Mouse (Mus musculus) right cerebral cortex, adult 18-20 months (tissue): ENCODE data around the gene Slc16a10.

Experiments used
- DNase-seq: peaks from one replicate; pipeline ENCODE4 v3.0.0; 2022; ENCODE audit warnings: mixed read lengths

Gene Slc16a10

GRCm38 (mm10) chr10:40063291-40063890 lies 78.7 kb downstream of the Slc16a10 start:
- no peak for DNase-seq

DNA sequence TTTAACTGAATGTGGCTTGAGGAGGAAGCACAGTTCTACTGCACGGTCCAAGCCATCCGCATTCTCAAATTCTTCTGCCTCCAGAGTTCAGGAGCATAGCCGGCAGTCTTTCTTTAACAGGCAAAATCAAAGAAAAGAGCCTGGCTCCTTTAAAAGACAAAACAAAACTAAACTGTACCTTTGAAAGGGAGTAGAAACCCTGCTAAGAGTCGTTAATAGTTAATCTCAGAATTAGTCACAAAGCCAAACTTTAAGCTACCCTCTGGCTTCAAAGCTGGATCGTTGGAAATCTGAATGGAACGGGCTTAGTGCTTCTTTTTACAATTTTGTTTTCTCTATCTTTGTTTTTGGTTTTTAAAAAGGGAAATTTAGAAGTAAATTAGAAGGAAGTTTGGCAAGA lies 79.2 kb downstream of the Slc16a10 start:
- DNase-seq = no peak

DNA sequence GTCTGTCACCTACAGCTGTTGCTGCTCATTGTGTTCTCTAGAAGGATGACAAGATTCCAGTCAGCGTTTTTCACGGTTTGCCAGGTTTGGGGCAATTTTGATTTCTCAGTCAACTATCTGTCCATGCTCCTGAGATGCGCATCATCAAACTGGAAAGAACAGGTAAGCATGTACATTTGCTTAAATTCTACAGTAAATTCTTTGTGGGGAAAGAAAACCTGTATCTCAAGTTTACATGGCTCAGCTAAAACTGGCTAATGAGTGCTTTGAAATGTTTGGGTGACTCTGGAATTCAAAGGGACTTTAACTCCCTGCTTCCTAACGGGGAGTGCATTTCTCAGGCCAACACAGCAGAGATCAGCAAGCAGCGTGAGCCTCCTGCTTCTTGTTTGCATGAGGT lies 80.1 kb downstream of the Slc16a10 start:
- no peak for DNase-seq

DNA sequence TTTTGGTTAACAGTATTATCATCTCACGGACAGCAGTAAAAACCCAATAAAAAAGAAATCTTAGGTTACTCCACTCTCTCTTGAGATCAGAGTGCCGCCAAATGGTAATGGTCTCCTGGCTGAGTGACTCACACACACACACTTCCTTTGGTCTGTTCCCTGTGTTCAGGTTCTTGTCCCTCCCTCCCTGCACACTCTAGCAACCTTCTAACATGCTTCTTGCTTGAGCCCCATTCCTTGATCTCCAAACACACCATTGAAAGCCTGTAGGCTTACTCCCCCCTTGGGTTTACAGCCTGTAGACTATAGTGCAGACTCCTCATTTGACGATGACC lies 83.3 kb downstream of the Slc16a10 start:
- no peak for DNase-seq

DNA sequence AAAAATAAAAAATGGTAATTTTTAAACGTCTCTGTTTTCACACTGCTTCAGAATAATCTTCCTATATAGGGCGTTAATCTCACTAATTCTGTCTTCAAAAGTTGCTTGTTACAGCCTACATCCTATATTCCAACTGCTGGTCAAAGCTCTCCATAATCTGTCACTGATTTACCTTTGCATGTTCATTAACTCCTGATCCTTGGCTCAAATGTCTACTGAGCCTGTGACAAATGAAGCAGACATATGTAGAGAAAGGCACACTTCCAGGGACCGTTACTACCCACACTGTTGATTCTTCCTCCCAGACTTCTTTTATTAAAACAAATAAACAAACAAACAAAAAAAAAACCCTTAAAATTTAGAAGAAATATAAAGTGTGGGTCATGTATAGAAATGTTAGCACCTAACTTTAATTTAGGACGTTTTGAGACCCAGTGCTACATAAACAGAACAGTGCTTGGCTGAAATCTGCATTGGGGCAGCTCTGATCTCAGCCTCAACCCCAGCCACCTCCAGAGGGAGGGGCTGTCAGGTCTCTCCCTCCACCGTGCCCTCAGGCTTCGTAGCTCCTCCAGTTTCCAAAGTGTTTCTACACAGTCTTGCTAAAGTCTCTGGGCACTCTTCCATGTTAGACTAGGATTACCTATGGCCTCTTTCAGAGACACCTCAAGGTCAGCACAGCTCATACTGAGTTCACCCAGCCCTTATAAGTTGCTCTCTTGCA lies 83.8 kb downstream of the Slc16a10 start:
- DNase-seq = no peak

DNA sequence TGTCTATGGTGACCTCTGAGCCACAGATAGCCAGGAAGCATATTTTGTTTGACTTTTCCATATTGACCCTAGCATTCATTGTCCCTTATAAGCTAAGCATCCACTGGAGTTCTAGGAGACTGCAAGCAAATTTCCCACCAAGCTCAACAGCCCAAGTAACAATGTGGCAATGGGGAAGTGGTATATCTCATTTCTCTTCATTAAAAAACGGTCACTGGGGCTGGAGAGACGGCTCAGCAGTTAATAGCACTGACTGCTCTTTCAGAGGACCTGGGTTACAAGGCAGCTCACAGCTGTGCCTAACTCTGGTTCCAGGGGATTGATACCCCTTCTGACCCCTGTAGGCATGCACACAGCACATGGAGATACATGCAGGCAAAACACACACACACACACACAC lies 84.4 kb downstream of the Slc16a10 start:
- no peak for DNase-seq

- no peak for DNase-seq
Observed at GRCm38 (mm10) chr10:40054455-40054854, 87.6 kb downstream of the Slc16a10 start.

DNA sequence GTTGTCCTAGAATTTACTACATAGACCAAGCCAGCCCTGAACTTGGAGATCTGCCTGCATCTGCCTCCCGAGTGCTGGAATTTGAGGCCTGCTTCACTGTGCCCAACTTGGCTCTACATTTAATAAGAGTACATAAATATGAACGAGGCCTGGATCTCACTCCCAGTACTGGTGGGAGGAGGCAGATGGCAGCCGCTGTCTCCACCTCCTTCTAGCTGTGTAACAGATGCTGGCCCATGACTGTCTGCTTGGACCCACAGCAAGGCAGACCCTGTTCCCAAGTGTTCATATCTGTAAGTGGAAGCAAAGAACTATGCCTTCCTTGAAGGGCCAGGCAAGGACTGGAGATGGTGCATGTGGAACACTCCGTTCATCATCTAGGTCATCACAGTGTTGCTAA lies 88.2 kb downstream of the Slc16a10 start:
- peak; percentile 65 for DNase-seq

- no peak for DNase-seq
Observed at GRCm38 (mm10) chr10:40053257-40053895, 88.7 kb downstream of the Slc16a10 start.

GRCm38 (mm10) chr10:40051997-40052396 lies 90.1 kb downstream of the Slc16a10 start:
- no peak for DNase-seq

DNA sequence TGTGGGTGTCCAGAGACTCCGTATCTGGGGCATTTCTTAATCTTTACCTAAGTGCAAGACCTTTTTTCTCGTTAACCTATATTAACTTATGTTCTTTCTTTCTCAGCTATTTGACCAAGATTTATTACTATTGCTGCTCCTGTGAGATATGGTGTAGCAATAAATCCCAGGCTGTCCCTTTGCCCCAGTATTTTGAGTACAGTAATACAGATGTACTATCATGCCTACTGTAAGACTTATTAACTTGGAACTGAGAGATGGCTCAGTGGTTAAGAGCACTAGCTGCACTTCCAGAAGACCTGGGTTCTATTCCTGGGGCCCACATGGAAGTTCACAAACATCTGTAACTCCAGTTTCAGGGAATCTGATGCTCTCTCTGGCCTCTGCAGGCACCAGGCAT lies 91.3 kb downstream of the Slc16a10 start:
- no peak for DNase-seq

- DNase-seq = no peak
Observed at GRCm38 (mm10) chr10:40041339-40041738, 100.7 kb downstream of the Slc16a10 start.

- DNase-seq = peak; percentile 69
Observed at GRCm38 (mm10) chr10:40036686-40037560, 105.1 kb downstream of the Slc16a10 start.

- no peak for DNase-seq
Observed at GRCm38 (mm10) chr10:40034956-40035355, 107.1 kb downstream of the Slc16a10 start.

DNA sequence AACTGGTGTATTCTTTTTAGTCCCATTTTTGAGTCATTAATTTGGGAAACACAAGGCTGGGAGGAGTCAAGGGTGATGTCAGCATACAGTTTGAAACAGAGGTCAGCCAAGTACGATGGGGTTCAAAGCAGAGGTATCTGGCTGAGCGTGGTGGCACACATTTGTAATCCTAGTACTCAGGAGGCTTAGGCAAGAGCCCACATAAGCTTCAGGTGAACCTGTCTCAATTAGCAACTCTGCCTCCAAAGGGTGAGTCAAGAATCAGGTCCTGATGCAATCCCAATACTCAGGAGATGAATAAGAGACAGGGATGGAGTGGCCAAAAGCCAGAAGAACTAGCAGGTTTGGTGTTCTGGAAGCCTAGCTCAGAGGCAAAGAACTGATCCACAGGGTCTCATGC lies 109.2 kb downstream of the Slc16a10 start:
- DNase-seq = no peak

GRCm38 (mm10) chr10:40030716-40031115 lies 111.3 kb downstream of the Slc16a10 start:
- no peak for DNase-seq

- DNase-seq = no peak
Observed at GRCm38 (mm10) chr10:40029610-40030009, 112.4 kb downstream of the Slc16a10 start.

- no peak for DNase-seq
Observed at GRCm38 (mm10) chr10:40028091-40028490, 114.0 kb downstream of the Slc16a10 start.

DNA sequence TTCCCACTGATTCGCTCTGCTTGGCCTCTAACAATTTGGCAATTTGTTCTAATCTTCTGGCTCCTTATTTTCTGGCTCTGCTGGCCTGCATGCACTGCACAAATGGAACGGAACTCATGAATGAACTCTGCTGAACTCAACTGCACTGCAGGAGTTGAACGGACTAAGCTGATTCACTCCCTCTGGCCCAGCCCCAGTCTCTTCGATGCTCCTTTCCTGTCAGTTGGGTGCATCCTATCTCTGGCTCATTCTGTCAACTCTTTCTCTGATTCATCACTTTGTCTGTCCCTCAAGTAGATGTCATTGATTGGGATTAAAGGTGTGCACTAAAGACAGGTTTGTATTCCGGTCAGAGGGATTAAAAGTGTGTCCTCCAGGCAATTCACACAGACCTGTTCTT lies 115.5 kb downstream of the Slc16a10 start:
- no peak for DNase-seq

DNA sequence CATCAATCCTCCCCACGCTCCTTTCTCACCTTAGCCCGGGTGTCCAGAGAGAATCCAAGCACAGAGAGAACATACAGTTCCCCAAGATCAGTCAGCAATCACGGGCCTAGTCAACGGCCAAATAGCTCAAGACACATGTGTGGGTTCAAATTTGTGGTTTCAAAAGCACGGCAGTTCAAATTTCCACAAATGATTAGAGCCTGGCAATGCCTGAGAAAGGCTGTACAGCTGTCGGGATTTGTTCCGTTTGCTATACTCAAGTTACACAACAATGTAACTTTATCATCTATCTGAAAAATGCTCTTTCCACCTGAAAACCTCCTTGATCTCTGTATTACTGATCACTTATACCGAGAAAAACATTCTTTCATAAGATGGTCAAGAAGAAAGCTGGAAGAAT lies 116.5 kb downstream of the Slc16a10 start:
- DNase-seq = no peak

DNA sequence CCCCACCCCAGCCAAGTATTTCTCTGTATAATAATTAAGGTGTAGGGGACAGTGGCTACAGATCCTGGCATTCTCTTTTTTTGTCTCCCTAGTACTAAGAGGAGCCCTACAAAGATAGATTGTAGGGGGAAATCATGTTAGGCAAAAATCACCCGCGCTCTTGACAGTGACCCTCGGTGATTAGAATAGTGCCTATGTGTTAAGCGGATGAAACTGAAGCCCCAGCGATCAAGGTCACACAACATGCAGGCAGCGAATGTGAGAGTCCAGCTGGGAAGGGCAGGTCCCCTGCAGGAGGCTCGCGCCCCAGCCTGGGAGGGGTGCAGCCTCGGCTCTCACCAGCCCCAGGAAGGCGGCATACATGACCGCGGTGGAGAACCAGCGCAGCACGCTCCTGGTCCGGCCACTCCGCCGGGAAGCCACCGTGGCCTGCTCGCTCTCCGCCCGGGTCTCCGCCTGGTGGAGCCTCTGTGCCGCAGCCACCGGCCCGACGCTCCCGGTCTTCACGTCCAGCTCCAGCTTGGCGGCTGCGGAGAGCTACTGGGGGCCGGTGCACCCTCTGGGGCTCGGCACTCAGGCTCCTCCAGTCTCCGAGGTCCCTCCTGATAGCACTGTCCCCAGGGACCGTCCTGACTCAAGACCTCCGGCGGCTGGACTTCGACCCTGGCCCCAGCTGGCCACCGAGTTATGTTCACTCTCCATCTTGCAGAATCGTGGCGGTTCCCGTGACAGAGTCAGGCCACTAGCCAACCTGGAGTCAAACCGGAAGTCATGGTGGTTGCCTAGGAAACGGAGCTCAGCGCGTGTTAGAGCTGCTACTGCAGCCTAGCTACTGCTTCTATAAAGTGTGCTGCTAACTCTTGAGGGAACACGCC lies 117.3 kb downstream of the Slc16a10 start, which contains the start of gene Mfsd4b1:
Mfsd4b1 (minus strand) TSS at position 715 of the 875 bp plus-strand sequence.
- DNase-seq = peak; percentile 94

DNA sequence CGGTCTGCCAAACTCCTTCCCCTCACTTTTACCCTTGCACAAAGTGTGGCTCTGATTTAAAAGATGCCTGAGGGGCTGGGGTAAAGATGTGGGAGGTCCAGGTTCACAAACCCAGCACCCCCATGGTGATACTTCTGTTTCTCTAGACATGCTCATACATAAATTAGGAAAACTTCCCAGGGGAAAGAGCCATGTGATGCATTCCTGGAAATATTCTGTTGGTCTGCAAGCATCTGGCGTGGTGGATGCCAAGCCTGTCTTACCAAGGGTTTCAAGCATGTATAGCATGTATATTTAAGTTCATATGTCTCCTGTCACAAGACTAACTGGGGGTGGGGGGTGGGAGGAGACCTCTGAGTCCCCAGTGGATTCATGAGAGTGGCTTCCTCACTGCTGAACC lies 121.7 kb downstream of the Slc16a10 start:
- no peak for DNase-seq
